Mouse (Mus musculus): ENCODE results near the gene Taar2. TPM values are rescaled to one million over a fixed set of nuclear protein-coding genes. Genes with fewer than 3 reads are reported as not detected.

Taar2 gene
- not detected in 2 replicates for polyA plus RNA-seq (2012; rRNA removed)

DNA sequence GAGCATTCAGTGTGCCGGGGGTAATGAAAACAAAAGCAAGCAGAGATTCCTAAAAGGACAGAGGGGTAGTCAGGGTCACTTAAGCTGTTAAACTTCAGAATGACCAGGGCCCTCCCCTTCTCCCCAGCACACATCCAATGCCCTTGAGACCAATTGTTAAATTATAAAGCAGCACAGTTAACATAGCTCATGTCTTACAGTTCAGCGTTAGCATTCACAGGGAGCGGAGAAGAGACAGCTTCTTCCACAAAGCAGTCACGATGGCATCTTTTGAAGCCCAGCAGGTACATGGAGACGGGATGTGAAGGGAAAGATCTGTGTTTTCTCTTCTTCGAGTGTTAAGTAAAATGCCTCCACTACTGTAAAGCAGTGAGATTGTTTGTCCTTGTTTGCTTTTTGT is at the start of gene Taar2:
TSS of gene Taar2 (plus strand) at position 261 of the 400 bp plus-strand sequence.

DNA sequence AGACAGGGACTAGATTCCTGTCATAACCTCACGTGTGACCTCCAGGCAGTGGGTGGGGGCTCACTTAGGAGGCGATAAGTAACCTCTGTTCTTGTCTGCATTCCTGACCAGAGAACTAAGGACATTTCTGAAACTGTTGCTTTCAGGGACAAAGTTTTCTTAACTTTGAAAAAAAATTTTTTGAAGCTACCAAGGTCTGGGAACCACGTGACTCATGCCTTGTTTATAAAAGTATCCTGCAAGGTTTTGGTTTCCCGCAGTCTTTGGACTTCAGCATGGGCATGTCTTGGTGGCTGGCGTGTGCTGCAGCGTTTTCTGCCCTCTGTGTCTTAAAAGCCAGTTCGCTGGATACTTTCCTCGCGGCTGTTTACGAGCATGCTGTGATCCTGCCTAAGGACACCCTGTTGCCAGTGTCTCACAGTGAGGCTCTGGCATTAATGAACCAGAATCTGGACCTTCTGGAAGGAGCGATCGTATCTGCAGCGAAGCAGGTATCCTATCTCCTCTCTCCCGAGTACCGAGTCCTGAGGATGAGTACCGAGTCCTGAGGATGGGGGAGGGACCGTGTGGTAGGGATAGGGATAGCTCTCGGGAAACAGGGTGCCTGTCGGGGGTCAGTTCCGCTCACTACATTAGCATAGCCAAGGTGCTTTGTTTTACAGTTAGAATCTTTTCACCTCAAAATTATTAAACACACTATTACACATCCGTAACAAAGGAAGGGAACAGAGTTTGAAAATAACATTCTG is 43.6 kb upstream of the Taar2 start, which contains the start of gene Vnn1:
TSS of gene Vnn1 (plus strand) at position 88 of the 749 bp plus-strand sequence.

GRCm38 (mm10) chr10:23920056-23920455 is 18.3 kb upstream of the Taar2 start, which contains the start of gene Taar1:
Taar1 (plus strand) TSS chr10:23920356.

GRCm38 (mm10) chr10:23949508-23950005 is 11.2 kb downstream of the Taar2 start, which contains the start of gene Taar3:
Taar3 (plus strand) TSS chr10:23949558.

GRCm38 (mm10) chr10:23960444-23960915 is 22.1 kb downstream of the Taar2 start, which contains the start of gene Taar4:
Taar4 (plus strand) TSS chr10:23960494.

GRCm38 (mm10) chr10:23970656-23971165 is 32.3 kb downstream of the Taar2 start, which contains the start of gene Taar5:
Taar5 (plus strand) TSS chr10:23970706.

GRCm38 (mm10) chr10:23985546-23985945 is 47.2 kb downstream of the Taar2 start, which contains the start of gene Taar6:
Taar6 (minus strand) TSS chr10:23985646.

Other genes starting within 250 kb of the Taar2 start
- gene Rps12, start 151.3 kb upstream of the Taar2 start, polyA plus RNA-seq (2012; rRNA removed) = 1,509 and 2,105 TPM in 2 replicates
- 13.1 and 14.1 TPM in 2 replicates for gene Slc18b1, start 141.6 kb upstream of the Taar2 start, polyA plus RNA-seq (2012; rRNA removed)
- gene Vnn3, start 87.1 kb upstream of the Taar2 start, polyA plus RNA-seq (2012; rRNA removed) = 0.21 and 0.24 TPM in 2 replicates
- gene Vnn1, start 43.9 kb upstream of the Taar2 start, polyA plus RNA-seq (2012; rRNA removed) = 0.87 and 2.2 TPM in 2 replicates
- not detected in 2 replicates for gene Taar1, start 18.2 kb upstream of the Taar2 start, polyA plus RNA-seq (2012; rRNA removed)
- not detected in 2 replicates for gene Taar3, start 11.0 kb downstream of the Taar2 start, polyA plus RNA-seq (2012; rRNA removed)
- not detected in 2 replicates for gene Taar4, start 21.9 kb downstream of the Taar2 start, polyA plus RNA-seq (2012; rRNA removed)
- gene Taar5, start 32.1 kb downstream of the Taar2 start, polyA plus RNA-seq (2012; rRNA removed) = not detected in 2 replicates
- not detected in 2 replicates for gene Taar6, start 47.1 kb downstream of the Taar2 start, polyA plus RNA-seq (2012; rRNA removed)
- not detected in 2 replicates for gene Taar7a, start 54.9 kb downstream of the Taar2 start, polyA plus RNA-seq (2012; rRNA removed)
- gene Taar7b, start 61.4 kb downstream of the Taar2 start, polyA plus RNA-seq (2012; rRNA removed) = not detected in 2 replicates
- gene Taar7d, start 88.7 kb downstream of the Taar2 start, polyA plus RNA-seq (2012; rRNA removed) = not detected in 2 replicates
- not detected in 2 replicates for gene Taar7e, start 99.0 kb downstream of the Taar2 start, polyA plus RNA-seq (2012; rRNA removed)
- not detected in 2 replicates for gene Taar7f, start 110.9 kb downstream of the Taar2 start, polyA plus RNA-seq (2012; rRNA removed)
- not detected in 2 replicates for gene Taar8a, start 137.9 kb downstream of the Taar2 start, polyA plus RNA-seq (2012; rRNA removed)
- gene Taar8b, start 153.7 kb downstream of the Taar2 start, polyA plus RNA-seq (2012; rRNA removed) = not detected in 2 replicates
- gene Taar8c, start 163.3 kb downstream of the Taar2 start, polyA plus RNA-seq (2012; rRNA removed) = not detected in 2 replicates
- not detected in 2 replicates for gene Taar9, start 171.0 kb downstream of the Taar2 start, polyA plus RNA-seq (2012; rRNA removed)
- gene Stx7, start 210.7 kb downstream of the Taar2 start, polyA plus RNA-seq (2012; rRNA removed) = 67.1 and 88.1 TPM in 2 replicates